Mouse (Mus musculus): ENCODE data around the gene Foxl1. TPM values are rescaled to one million over a fixed set of nuclear protein-coding genes. Genes with fewer than 3 reads are reported as not detected.

The Foxl1 gene
- total and polyA plus RNA-seq, 2 experiments from 2014 or later, result 0.21 to 0.58 TPM

GRCm38 (mm10) chr8:121086004-121086900 lies 41.5 kb upstream of the Foxl1 start:
- no peak for DNase-seq (ENCODE audit: low spot score)
- TF ChIP-seq CTCF (IDR thresholded peaks at IDR 0.05; ENCODE audit: low read depth), result no peak
- H3K9ac ChIP-seq (replicated peaks; ENCODE audit: low read length), result no peak overlapping the region
- peaks cover 88% of the 10 kb centered on the region for H3K27me3 ChIP-seq (ENCODE audit: insufficient read depth, low read length)
- no peak overlapping the region for H3K4me2 ChIP-seq (ENCODE audit: low read depth, low read length)
- H3K27ac ChIP-seq, result no peak overlapping the region
- H3K36me3 ChIP-seq (ENCODE audit: insufficient read depth, low read length), result no peaks in the 10 kb centered on the region
- no peak overlapping the region for H3K4me3 ChIP-seq (ENCODE audit: low read length)
- no peak for ATAC-seq
- H3K4me1 ChIP-seq (ENCODE audit: insufficient read depth, low read length), result no peaks in the 10 kb centered on the region
- H3K9me3 ChIP-seq (ENCODE audit: low read length), result no peaks in the 10 kb centered on the region
- WGBS, result 21% methylated on average over 19 of the region's 19 CpGs

DNA sequence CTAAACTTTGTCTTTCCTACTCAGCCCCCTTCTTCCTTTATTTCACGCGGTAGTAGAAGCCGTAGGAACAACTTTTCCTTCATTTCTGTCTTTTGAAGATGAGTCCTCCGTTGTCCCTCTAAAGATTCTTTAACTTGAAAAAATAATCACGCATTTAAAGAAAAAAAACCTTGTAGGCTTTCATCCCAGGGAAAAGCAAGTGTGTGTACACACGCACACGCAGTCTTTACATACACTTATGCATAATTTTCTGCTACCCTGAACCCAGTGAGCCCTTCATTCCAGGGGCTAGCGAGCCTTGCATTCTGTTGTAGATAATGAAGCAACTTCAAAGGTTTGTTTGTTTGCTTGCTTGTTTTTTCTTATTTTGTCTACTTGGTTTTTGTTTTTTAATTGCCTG lies 39.5 kb upstream of the Foxl1 start:
- H3K4me1 ChIP-seq (ENCODE audit: insufficient read depth, low read length), result no peaks in the 10 kb centered on the region
- no peak overlapping the region for H3K4me2 ChIP-seq (ENCODE audit: low read depth, low read length)
- no peak for DNase-seq (ENCODE audit: low spot score)

GRCm38 (mm10) chr8:121088871-121089630 lies 38.7 kb upstream of the Foxl1 start:
- ATAC-seq, result no peak
- no peak overlapping the region for H3K4me2 ChIP-seq (ENCODE audit: low read depth, low read length)
- H3K4me1 ChIP-seq (ENCODE audit: insufficient read depth, low read length), result no peaks in the 10 kb centered on the region
- H3K36me3 ChIP-seq (ENCODE audit: insufficient read depth, low read length), result no peaks in the 10 kb centered on the region
- peaks cover 80% of the 10 kb centered on the region for H3K27me3 ChIP-seq (ENCODE audit: insufficient read depth, low read length)
- DNase-seq (ENCODE audit: low spot score), result no peak
- no peaks in the 10 kb centered on the region for H3K9me3 ChIP-seq (ENCODE audit: low read length)
- no peak overlapping the region for H3K4me3 ChIP-seq (ENCODE audit: low read length)
- TF ChIP-seq CTCF (IDR thresholded peaks at IDR 0.05; ENCODE audit: low read depth), result no peak
- H3K27ac ChIP-seq, result no peak overlapping the region
- WGBS, result 5% methylated on average over 40 of the region's 40 CpGs
- no peak overlapping the region for H3K9ac ChIP-seq (replicated peaks; ENCODE audit: low read length)

More for the DNA sequence above, 39.5 kb upstream of the Foxl1 start:
- H3K9me3 ChIP-seq (ENCODE audit: low read length), result no peaks in the 10 kb centered on the region
- peaks cover 86% of the 10 kb centered on the region for H3K27me3 ChIP-seq (ENCODE audit: insufficient read depth, low read length)
- no peak for TF ChIP-seq CTCF (IDR thresholded peaks at IDR 0.05; ENCODE audit: low read depth)
- no peaks in the 10 kb centered on the region for H3K36me3 ChIP-seq (ENCODE audit: insufficient read depth, low read length)
- H3K4me3 ChIP-seq (ENCODE audit: low read length), result no peak overlapping the region
- H3K27ac ChIP-seq, result no peak overlapping the region
- no peak overlapping the region for H3K9ac ChIP-seq (replicated peaks; ENCODE audit: low read length)
- WGBS, result 4% methylated on average over 8 of the region's 8 CpGs
- ATAC-seq, result no peak

DNA sequence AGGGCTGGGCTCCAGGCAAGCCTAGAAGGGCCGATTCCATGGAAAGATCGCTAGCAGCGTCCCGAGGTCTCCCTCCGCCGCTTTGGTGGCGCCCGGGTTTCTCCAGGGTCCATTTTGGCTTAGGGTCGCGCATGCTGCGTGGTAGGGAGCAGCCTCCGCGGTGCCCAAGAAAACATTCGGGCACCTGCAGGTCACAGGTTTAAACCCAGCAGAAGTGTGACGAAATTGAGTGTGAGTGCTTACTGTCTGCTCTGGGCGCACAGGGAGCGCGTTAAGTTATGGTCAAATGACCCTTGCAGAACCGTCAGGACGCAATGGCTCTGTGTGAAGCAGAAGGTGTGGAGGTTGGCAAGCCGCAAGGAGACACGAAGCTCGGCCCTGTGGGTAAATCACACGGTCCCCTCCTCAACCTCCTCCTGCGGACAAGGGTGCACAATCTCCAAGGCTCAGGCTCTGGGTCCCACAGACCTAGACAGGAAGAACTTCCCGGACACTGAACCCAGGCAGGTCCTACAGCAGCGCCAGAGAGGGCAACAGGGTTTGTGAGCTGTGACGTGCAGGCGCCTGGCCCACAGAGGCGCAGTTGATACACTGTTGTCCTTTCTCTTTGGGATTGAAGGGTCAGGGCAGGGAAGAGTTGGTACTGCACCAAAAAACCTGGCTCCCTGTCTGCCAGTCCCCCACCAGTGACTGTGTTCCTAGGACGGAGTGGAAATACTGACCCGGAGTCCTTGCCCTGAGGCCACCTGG lies 37.9 kb upstream of the Foxl1 start:
- ATAC-seq, result no peak
- WGBS, result 4% methylated on average over 32 of the region's 32 CpGs
- H3K9ac ChIP-seq (replicated peaks; ENCODE audit: low read length), result no peak overlapping the region

DNA sequence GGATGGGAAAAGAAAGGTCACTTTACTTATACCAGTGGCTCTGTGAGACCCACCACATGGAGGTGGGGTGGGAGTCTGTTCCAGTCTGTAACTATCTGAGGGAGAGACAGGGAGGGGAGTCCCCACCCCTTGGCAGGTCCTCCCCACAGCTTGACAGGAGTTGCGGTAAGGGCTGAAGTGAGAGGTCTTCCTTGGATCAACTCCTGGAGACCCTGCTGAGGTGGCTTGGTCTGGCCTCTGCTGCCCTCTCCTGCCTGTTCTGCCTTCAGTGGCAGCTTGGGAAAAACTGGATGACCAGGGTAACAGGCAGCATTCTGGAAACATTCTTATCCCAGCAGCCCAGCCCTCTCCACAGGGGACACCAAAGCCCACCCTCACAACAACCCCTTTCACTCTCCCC lies 37.0 kb upstream of the Foxl1 start:
- ATAC-seq, result no peak
- H3K4me2 ChIP-seq (ENCODE audit: low read depth, low read length), result no peak overlapping the region
- no peaks in the 10 kb centered on the region for H3K36me3 ChIP-seq (ENCODE audit: insufficient read depth, low read length)
- peaks cover 63% of the 10 kb centered on the region for H3K27me3 ChIP-seq (ENCODE audit: insufficient read depth, low read length)
- no peak overlapping the region for H3K9ac ChIP-seq (replicated peaks; ENCODE audit: low read length)
- no peaks in the 10 kb centered on the region for H3K9me3 ChIP-seq (ENCODE audit: low read length)
- WGBS, result 0% methylated on average over 1 of the region's 1 CpGs
- DNase-seq (ENCODE audit: low spot score), result peak; percentile 37
- H3K4me3 ChIP-seq (ENCODE audit: low read length), result no peak overlapping the region
- TF ChIP-seq CTCF (IDR thresholded peaks at IDR 0.05; ENCODE audit: low read depth), result peak; percentile 62
- H3K27ac ChIP-seq, result no peak overlapping the region
- no peaks in the 10 kb centered on the region for H3K4me1 ChIP-seq (ENCODE audit: insufficient read depth, low read length)

More for the DNA sequence above, 37.9 kb upstream of the Foxl1 start:
- no peak overlapping the region for H3K4me2 ChIP-seq (ENCODE audit: low read depth, low read length)
- no peak overlapping the region for H3K4me3 ChIP-seq (ENCODE audit: low read length)
- H3K27ac ChIP-seq, result no peak overlapping the region
- no peak for DNase-seq (ENCODE audit: low spot score)
- no peaks in the 10 kb centered on the region for H3K9me3 ChIP-seq (ENCODE audit: low read length)
- no peaks in the 10 kb centered on the region for H3K4me1 ChIP-seq (ENCODE audit: insufficient read depth, low read length)
- no peaks in the 10 kb centered on the region for H3K36me3 ChIP-seq (ENCODE audit: insufficient read depth, low read length)
- no peak for TF ChIP-seq CTCF (IDR thresholded peaks at IDR 0.05; ENCODE audit: low read depth)
- H3K27me3 ChIP-seq (ENCODE audit: insufficient read depth, low read length), result peaks cover 72% of the 10 kb centered on the region

DNA sequence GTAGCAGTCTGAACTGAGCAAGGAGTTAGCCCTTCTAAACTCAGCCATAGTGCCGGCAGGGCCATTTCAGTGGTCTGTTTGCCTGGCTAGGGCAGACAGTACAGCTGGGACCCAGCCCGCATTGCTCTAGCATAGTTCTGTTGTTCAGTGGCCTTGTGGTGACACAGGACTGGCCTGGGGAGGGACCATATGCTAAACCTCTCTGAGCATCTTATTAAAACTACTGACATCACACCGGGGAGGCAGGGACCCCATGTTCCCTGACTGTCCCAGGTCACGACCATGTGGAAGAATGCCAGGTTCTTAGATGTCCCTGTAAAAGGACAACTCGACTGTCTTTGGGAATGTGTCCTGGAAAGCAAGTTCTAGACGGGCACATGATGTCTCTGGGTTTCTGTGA lies 35.6 kb upstream of the Foxl1 start:
- no peak for DNase-seq (ENCODE audit: low spot score)
- no peak overlapping the region for H3K4me3 ChIP-seq (ENCODE audit: low read length)
- no peak overlapping the region for H3K4me2 ChIP-seq (ENCODE audit: low read depth, low read length)
- no peak for TF ChIP-seq CTCF (IDR thresholded peaks at IDR 0.05; ENCODE audit: low read depth)
- H3K27ac ChIP-seq, result no peak overlapping the region
- WGBS, result 30% methylated on average over 6 of the region's 6 CpGs
- H3K27me3 ChIP-seq (ENCODE audit: insufficient read depth, low read length), result peaks cover 49% of the 10 kb centered on the region
- H3K36me3 ChIP-seq (ENCODE audit: insufficient read depth, low read length), result peaks cover under 1% of the 10 kb centered on the region; the same call in 1 of the 2 replicates
- no peak overlapping the region for H3K9ac ChIP-seq (replicated peaks; ENCODE audit: low read length)
- no peaks in the 10 kb centered on the region for H3K4me1 ChIP-seq (ENCODE audit: insufficient read depth, low read length)
- no peak for ATAC-seq
- no peaks in the 10 kb centered on the region for H3K9me3 ChIP-seq (ENCODE audit: low read length)
